Mouse (Mus musculus): ENCODE measurements at regions not wholly inside any gene's neighbourhood (a gene's known extent, or its start where the extent isn't known, plus 50 kb on each side); places are given as distances from the start of the nearest gene placed in this dataset.
A peak's percentile ranks its signal among the peaks of the same experiment; 100 is the strongest.

- WGBS, result 17% methylated on average over 10 of the region's 10 CpGs
- Histone ChIP-seq H3K4me3 (ENCODE audit: low read depth, low read length) (no peak overlapping the region), H3K9me3 (ENCODE audit: control insufficient read depth, low read length) (no peaks in the 10 kb centered on the region), H3K36me3 (ENCODE audit: control insufficient read depth, insufficient read depth, low read length) (no peaks in the 10 kb centered on the region), H3K27ac (ENCODE audit: low read depth) (peak overlapping the region; percentile 100), H3K27me3 (replicated peaks; ENCODE audit: control insufficient read depth, insufficient read depth, low read length) (no peaks in the 10 kb centered on the region), H3K9ac (ENCODE audit: low read length) (peak overlapping the region; percentile 16; the same call in 1 of the 2 replicates), H3K4me2 (ENCODE audit: low read length) (peak overlapping the region; percentile 22; the same call in 1 of the 2 replicates), H3K4me1 (replicated peaks; ENCODE audit: control insufficient read depth, insufficient read depth, low read length) (peaks cover 50% of the 10 kb centered on the region)
- DNase-seq (ENCODE audit: low spot score) (peak; percentile 58), ATAC-seq (replicated peaks; ENCODE audit: low FRiP score, low TSS enrichment, low read depth) (no peak)
Measured at GRCm38 (mm10) chr2:30660613-30660991, 65.8 kb downstream of the Cstad start.

GRCm38 (mm10) chr2:30659836-30660612 is 65.2 kb downstream of the Cstad start:
- Histone ChIP-seq H3K9ac (ENCODE audit: low read length) (peak overlapping the region; percentile 57), H3K4me2 (ENCODE audit: low read length) (peak overlapping the region; percentile 22; the same call in 1 of the 2 replicates), H3K4me3 (ENCODE audit: low read depth, low read length) (no peak overlapping the region), H3K27me3 (replicated peaks; ENCODE audit: control insufficient read depth, insufficient read depth, low read length) (no peaks in the 10 kb centered on the region), H3K27ac (ENCODE audit: low read depth) (peak overlapping the region; percentile 100), H3K36me3 (ENCODE audit: control insufficient read depth, insufficient read depth, low read length) (no peaks in the 10 kb centered on the region), H3K4me1 (replicated peaks; ENCODE audit: control insufficient read depth, insufficient read depth, low read length) (peaks cover 50% of the 10 kb centered on the region), H3K9me3 (ENCODE audit: control insufficient read depth, low read length) (no peaks in the 10 kb centered on the region)
- DNase-seq (ENCODE audit: low spot score), result no peak
- ATAC-seq (replicated peaks; ENCODE audit: low FRiP score, low TSS enrichment, low read depth), result no peak
- 34% methylated on average over 11 of the region's 11 CpGs for WGBS

GRCm38 (mm10) chr2:30658844-30659555 is 64.2 kb downstream of the Cstad start:
- Histone ChIP-seq H3K4me1 (replicated peaks; ENCODE audit: control insufficient read depth, insufficient read depth, low read length) (peaks cover 50% of the 10 kb centered on the region), H3K4me2 (ENCODE audit: low read length) (peak overlapping the region; percentile 87), H3K36me3 (ENCODE audit: control insufficient read depth, insufficient read depth, low read length) (no peaks in the 10 kb centered on the region), H3K4me3 (ENCODE audit: low read depth, low read length) (0 out of 2 replicates have a peak overlapping the region, but pooled peaks have one; percentile 20), H3K27me3 (replicated peaks; ENCODE audit: control insufficient read depth, insufficient read depth, low read length) (no peaks in the 10 kb centered on the region), H3K27ac (ENCODE audit: low read depth) (peak overlapping the region; percentile 100), H3K9ac (ENCODE audit: low read length) (peak overlapping the region; percentile 57), H3K9me3 (ENCODE audit: control insufficient read depth, low read length) (no peaks in the 10 kb centered on the region)
- DNase-seq (ENCODE audit: low spot score), result peak; percentile 78
- ATAC-seq (replicated peaks; ENCODE audit: low FRiP score, low TSS enrichment, low read depth), result peak; percentile 57
- 2% methylated on average over 16 of the region's 16 CpGs for WGBS

Small RNA genes lying in the stretch of these regions (microRNA-seq; reads per million reads assigned to microRNA genes)
- 1.1 reads per million, percentile 9 among the genes with 10 or more reads in this experiment for gene Mir3089

Measured in intestine, embryonic 14.5 days (tissue).